Mouse (Mus musculus) megakaryocyte progenitor cell, adult 5-6 weeks (primary cell): Measurements from ENCODE around the gene Ddx59. TPM values are rescaled to one million over a fixed set of nuclear protein-coding genes. Genes with fewer than 3 reads are reported as not detected.

ENCODE experiments used
- ATAC-seq: replicated peaks from 2 replicates; pipeline ENCODE4 v1.8.0; 2016; ENCODE audit warnings: mild to moderate bottlenecking, moderate TSS enrichment, inconsistent platforms; ENCODE audit not compliant: poor library complexity
- total RNA-seq, 2 experiments: library from RNA; stranded (forward) in 1 of 2; stranded (reverse) in 1 of 2; fragments of 157-497, 149-512 nt in 1 of 2; fragments of 200-1000 nt in 1 of 2; gene quantifications; 2 replicates each; pipeline versions ENCODE4 v1.2.3 to v1.2.4; 2015 to 2017

Ddx59 gene
- total RNA-seq (2015) = 7.2 and 9.8 TPM in 2 replicates
- 8.4 and 11.8 TPM in 2 replicates for total RNA-seq (2017)

GRCm38 (mm10) chr1:136414798-136415755, at the start of gene Ddx59:
Ddx59 (plus strand) TSS chr1:136415271.
- ATAC-seq = peak; percentile 95

DNA sequence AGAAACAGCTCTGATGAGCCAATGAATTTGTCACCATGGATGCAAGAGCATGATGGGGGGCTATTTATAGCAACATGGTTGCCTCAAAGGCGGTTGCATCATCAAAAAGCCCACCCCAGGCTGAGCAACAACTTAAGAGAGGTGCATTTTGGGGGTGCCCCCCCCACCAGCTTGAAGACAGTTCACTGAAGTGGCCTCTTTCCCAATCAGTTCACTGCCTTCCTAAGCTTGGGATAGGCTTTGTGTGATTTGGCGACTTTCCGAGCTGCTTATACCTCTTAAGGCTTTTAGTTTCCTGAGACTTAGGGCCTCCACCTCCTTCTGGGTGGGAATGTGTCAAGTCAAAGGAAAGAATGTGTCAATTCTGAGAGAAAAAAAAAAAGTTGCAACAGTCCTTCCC, 49.1 kb upstream of the Ddx59 start:
- ATAC-seq = no peak

DNA sequence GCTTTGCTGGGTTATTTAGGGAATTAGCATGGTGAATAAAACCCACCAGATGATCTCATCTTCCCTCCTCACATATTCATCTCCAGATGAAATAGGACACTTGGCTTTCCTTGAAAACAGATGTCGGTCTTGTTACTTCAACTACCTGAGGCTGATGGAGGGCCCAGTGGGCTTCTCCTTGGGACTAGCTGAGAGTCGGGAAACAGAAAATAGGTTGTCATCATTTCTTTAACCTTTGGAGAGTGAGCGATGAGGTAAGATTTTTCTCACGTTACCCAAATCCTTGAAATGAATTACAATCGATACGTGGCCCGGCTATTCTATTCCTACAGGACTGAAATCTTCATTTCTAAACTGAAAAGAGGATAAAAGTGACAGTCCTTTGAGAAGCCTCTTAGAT, 35.8 kb upstream of the Ddx59 start:
- no peak for ATAC-seq

GRCm38 (mm10) chr1:136380161-136380560, 34.9 kb upstream of the Ddx59 start:
- ATAC-seq = no peak

- no peak for ATAC-seq
Observed at GRCm38 (mm10) chr1:136380606-136381005, 34.5 kb upstream of the Ddx59 start.

- ATAC-seq = no peak
Observed at GRCm38 (mm10) chr1:136381169-136381568, 33.9 kb upstream of the Ddx59 start.

- ATAC-seq = no peak
Observed at GRCm38 (mm10) chr1:136381583-136381982, 33.5 kb upstream of the Ddx59 start.

DNA sequence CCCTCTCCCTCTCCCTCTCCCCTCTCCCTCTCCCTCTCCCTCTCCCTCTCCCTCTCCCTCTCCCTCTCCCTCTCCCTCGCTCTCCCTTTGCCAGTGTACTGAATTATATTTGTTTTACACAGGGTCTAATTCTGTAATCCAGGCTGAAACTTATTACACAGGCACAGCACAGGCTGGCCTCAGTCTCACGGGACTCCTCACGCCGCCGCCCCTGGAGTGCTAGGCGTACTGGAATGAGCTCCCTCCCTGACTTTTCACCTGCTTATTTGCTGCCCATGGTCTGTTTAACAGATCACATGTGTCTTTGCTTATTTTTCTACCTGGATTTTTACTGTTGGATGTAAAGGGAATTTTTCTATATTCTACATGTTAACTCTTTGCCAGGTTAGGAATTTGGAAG, 28.2 kb upstream of the Ddx59 start:
- no peak for ATAC-seq

GRCm38 (mm10) chr1:136394506-136394905, 20.6 kb upstream of the Ddx59 start:
- ATAC-seq = peak; percentile 76

DNA sequence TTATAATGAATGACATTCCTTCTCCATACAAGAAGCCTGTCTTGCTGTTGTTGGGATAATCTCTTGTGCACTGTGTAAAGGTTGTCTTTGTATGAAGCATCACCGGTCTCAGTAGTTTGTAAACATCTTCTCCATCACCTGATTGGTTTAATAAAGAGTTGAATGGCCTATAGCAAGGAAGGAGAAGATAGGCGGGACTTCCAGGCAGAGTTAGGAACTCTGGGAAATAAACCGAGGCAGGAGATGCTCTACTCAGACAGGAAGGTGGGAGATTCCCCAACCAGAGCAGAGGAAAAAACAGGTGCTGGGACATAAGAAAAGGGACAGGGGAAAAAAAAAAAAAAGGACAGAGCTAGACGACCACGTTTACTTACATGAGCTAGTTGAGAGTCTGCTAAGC, 20.0 kb upstream of the Ddx59 start:
- ATAC-seq = no peak

- no peak for ATAC-seq
Observed at GRCm38 (mm10) chr1:136401281-136401680, 13.8 kb upstream of the Ddx59 start.

DNA sequence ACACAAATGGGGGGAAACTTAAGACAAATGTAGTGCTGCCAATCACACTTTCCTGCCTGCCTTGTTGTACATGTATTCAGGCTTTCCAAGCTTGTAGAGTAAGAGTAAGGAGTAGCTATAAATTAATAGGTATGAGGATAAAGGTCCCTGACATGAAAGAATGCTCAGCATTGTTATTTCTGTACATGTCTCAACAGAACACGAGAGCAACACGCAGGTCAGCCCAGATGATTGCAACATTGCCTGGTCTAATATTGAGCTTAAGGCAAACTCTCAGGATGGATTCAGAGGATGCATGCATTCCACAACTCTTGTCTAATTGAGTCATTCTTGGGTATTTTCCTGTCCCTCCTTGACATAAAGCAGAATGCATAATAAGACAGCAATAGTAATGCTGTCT, 5.4 kb upstream of the Ddx59 start:
- no peak for ATAC-seq

GRCm38 (mm10) chr1:136415756-136416126, 670 bp downstream of the Ddx59 start:
- ATAC-seq = no peak

DNA sequence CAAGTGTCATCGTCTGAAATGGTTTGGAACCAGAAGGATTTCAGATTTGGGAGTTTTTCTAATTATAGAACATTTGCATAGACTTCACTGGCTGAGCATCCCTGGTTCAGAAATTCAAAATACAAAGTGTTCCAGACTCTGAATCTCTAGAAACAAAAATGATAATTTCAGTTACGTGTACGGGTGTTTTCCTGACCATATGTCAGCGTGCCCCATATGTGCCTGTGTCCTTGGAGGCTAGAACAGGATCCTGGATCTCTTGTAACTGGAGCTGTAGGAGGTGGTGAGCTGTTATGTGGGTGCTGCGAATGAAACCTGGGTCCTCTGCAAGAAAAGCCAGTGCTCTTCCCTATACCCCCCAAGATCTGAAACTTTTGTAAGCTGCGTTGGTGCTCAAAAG, 3.3 kb downstream of the Ddx59 start:
- no peak for ATAC-seq

GRCm38 (mm10) chr1:136427166-136427969, 12.3 kb downstream of the Ddx59 start:
- peak; percentile 95 for ATAC-seq

- no peak for ATAC-seq
Observed at GRCm38 (mm10) chr1:136428981-136429380, 13.9 kb downstream of the Ddx59 start.

- ATAC-seq = 0 out of 2 replicates have a peak, but pooled peaks have one; percentile 20
Observed at GRCm38 (mm10) chr1:136430126-136430818, 15.2 kb downstream of the Ddx59 start.

DNA sequence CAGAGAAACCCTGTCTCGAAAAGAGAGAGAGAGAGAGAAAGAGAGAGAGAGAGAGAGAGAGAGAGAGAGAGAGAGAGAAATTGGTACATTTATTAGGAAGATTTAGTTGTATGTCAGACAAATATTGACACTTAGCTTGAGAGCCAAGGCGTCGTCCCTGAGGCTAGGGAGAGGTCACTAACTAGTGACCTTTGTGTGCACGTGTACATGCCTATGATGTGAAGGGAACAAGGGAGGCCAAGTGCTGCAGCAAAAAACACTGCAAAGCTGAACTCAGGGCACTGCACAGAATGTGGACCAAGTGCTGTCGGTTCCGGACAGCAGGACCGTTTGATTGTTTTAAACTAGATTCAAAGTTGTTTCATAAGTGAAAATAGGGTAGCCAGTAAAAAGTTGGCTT, 25.7 kb downstream of the Ddx59 start:
- ATAC-seq = no peak

DNA sequence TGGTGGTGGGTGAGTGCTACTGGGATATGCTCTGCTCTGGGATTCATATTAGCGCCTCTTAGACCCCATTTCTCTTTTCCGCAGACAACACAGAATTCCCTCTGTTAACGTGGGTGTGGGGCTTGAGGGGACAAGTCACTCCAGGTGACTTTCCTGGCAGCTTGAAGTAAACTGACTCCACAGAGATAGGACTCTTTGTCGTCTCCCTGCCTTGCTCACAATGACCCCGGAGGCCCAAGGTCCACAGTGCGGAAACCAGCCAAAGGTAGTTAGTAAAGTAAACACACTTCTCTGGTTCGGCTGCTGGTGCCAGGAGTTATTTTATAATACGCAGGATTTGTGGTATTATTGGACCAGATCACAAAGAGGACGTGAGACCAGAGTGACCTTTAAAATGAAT, 27.7 kb downstream of the Ddx59 start:
- ATAC-seq = no peak

DNA sequence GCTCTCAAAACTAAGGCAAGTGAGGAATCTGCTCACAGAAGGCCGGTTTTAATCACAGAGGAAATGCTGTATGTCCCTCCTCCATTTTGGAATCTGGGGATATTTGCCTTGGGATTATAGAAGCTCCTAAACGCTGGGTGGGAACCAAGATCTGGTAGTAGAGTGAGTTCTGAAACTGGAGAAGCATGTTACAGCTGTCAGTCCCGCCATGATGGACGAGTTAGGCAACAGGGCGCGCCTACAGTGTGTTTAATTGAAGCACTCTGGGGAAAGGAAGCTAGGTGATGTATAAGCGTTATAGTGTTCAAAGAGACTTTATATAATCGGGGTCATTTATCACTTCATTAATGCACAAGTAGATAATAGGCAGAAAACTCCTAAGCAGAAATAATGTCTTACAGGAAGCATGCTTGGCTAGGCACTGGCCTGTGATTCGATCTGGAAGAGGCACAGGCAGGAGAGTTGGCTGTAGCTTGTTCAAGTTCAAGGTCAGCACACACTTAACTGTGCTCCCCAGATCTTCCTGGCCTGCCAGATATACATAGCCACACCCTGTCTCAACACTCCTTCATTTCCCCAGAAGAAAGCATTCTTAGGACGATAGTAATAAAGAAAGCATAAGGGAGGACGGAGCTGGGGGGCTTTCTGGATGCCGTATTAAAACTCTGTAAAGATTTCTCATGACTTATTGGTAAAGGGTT, 29.6 kb downstream of the Ddx59 start:
- ATAC-seq = peak; percentile 97

DNA sequence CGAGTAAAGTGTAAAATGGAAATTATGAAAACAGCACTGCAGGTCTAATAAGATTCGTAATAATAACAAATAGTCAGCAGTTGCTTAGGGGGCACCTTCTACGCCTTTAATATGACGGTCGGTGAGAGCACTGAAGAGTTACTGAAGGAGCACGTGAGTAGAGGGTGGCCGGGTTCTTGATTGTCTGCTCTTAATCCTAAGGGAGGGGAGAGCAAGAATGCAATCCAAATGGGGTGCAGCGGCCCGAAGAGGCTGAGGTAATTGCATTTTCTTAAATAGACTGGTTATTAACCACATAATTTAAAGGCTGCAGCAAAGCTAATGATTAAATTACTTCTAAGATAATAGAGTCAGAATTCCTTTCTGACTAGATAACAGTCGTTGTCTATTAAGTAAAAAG, 31.9 kb downstream of the Ddx59 start:
- ATAC-seq = no peak
